Mouse (Mus musculus): Measurements from ENCODE around the gene Klhl29. TPM values are rescaled to one million over a fixed set of nuclear protein-coding genes. Genes with fewer than 3 reads are reported as not detected.

The Klhl29 gene
- total and polyA plus RNA-seq, 2 experiments from 2014 or later: 3.0 to 16.7 TPM

DNA sequence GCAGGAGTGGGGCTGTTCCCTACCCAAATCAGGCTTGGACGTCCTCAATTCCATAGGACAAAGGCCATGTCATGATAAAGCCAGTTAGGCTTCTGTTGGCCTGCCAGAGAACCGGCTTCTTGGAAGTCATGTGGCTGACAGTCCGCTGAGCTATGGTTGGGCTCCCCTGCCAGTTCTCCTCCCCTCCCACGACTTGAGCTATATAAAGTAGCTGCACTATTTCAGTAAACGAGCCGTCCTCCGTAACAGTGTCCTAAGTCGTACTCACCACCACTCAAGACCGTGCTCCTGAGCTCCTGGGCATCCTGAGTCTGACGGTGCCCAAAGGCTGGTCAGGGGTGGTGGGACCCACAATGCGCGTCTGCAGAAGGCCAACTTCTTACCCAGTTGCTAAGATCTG, 302.3 kb downstream of the Klhl29 start:
- WGBS: 88% methylated on average over 12 of the region's 12 CpGs
- ATAC-seq: no peak
- TF ChIP-seq CTCF (IDR thresholded peaks at IDR 0.05; ENCODE audit: low read depth): no peak

GRCm38 (mm10) chr12:5070131-5070530, 305.4 kb downstream of the Klhl29 start:
- no peak for DNase-seq (ENCODE audit: low spot score)
- Histone ChIP-seq H3K27ac (no peak overlapping the region), H3K36me3 (ENCODE audit: insufficient read depth, low read length) (no peaks in the 10 kb centered on the region), H3K27me3 (ENCODE audit: insufficient read depth, low read length) (no peaks in the 10 kb centered on the region), H3K4me2 (ENCODE audit: low read depth, low read length) (no peak overlapping the region), H3K4me3 (ENCODE audit: low read length) (no peak overlapping the region), H3K9ac (replicated peaks; ENCODE audit: low read length) (no peak overlapping the region), H3K4me1 (ENCODE audit: insufficient read depth, low read length) (no peaks in the 10 kb centered on the region), H3K9me3 (ENCODE audit: low read length) (no peaks in the 10 kb centered on the region)
- TF ChIP-seq CTCF (IDR thresholded peaks at IDR 0.05; ENCODE audit: low read depth): no peak
- WGBS: 82% methylated on average over 3 of the region's 3 CpGs
- ATAC-seq: no peak

More for the DNA sequence above, 302.3 kb downstream of the Klhl29 start:
- no peak overlapping the region for H3K9ac ChIP-seq (replicated peaks; ENCODE audit: low read length)
- no peak overlapping the region for H3K4me3 ChIP-seq (ENCODE audit: low read length)
- no peak overlapping the region for H3K4me2 ChIP-seq (ENCODE audit: low read depth, low read length)
- no peaks in the 10 kb centered on the region for H3K9me3 ChIP-seq (ENCODE audit: low read length)
- DNase-seq (ENCODE audit: low spot score): no peak
- H3K27ac ChIP-seq: no peak overlapping the region
- no peaks in the 10 kb centered on the region for H3K4me1 ChIP-seq (ENCODE audit: insufficient read depth, low read length)
- no peaks in the 10 kb centered on the region for H3K27me3 ChIP-seq (ENCODE audit: insufficient read depth, low read length)
- H3K36me3 ChIP-seq (ENCODE audit: insufficient read depth, low read length): no peaks in the 10 kb centered on the region

DNA sequence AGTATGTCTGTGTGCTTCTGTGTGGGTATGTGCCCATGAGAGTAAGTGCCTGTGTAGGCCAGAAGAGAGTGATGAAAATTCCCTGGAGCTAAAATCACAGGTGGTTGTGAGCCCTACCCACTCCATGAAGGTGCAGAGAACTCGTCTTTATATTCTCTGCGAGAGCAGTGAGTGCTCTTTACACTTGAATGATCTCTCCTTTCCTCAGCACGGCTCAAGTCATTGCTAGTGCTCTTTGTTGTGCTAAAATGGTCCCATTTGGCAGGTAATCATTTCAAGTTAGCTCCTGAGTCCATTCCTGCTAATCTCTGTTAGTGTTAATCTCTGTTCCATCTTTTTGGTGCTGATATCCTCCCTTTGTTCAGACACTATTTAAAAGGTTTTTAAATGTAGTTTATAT, 307.9 kb downstream of the Klhl29 start:
- WGBS: 37% methylated on average over 3 of the region's 3 CpGs
- Histone ChIP-seq H3K4me2 (ENCODE audit: low read depth, low read length) (no peak overlapping the region), H3K9ac (replicated peaks; ENCODE audit: low read length) (no peak overlapping the region), H3K4me3 (ENCODE audit: low read length) (no peak overlapping the region), H3K27me3 (ENCODE audit: insufficient read depth, low read length) (no peaks in the 10 kb centered on the region), H3K36me3 (ENCODE audit: insufficient read depth, low read length) (no peaks in the 10 kb centered on the region), H3K27ac (no peak overlapping the region), H3K9me3 (ENCODE audit: low read length) (no peaks in the 10 kb centered on the region), H3K4me1 (ENCODE audit: insufficient read depth, low read length) (no peaks in the 10 kb centered on the region)
- ATAC-seq (no peak), DNase-seq (ENCODE audit: low spot score) (no peak)
- no peak for TF ChIP-seq CTCF (IDR thresholded peaks at IDR 0.05; ENCODE audit: low read depth)

GRCm38 (mm10) chr12:5048104-5048503, 327.4 kb downstream of the Klhl29 start:
- H3K36me3 ChIP-seq (ENCODE audit: insufficient read depth, low read length): peaks cover 4% of the 10 kb centered on the region; the same call in 1 of the 2 replicates
- ATAC-seq (no peak), DNase-seq (ENCODE audit: low spot score) (no peak)
- no peak overlapping the region for H3K4me3 ChIP-seq (ENCODE audit: low read length)
- WGBS: 91% methylated on average over 4 of the region's 4 CpGs
- H3K9me3 ChIP-seq (ENCODE audit: low read length): peaks cover 12% of the 10 kb centered on the region
- TF ChIP-seq CTCF (IDR thresholded peaks at IDR 0.05; ENCODE audit: low read depth): no peak
- no peaks in the 10 kb centered on the region for H3K4me1 ChIP-seq (ENCODE audit: insufficient read depth, low read length)
- no peaks in the 10 kb centered on the region for H3K27me3 ChIP-seq (ENCODE audit: insufficient read depth, low read length)
- H3K27ac ChIP-seq: no peak overlapping the region
- no peak overlapping the region for H3K4me2 ChIP-seq (ENCODE audit: low read depth, low read length)
- no peak overlapping the region for H3K9ac ChIP-seq (replicated peaks; ENCODE audit: low read length)

- Histone ChIP-seq H3K27ac (no peak overlapping the region), H3K4me2 (ENCODE audit: low read depth, low read length) (no peak overlapping the region), H3K36me3 (ENCODE audit: insufficient read depth, low read length) (peaks cover 7% of the 10 kb centered on the region; the same call in 1 of the 2 replicates), H3K4me3 (ENCODE audit: low read length) (no peak overlapping the region), H3K9me3 (ENCODE audit: low read length) (no peaks in the 10 kb centered on the region), H3K9ac (replicated peaks; ENCODE audit: low read length) (no peak overlapping the region), H3K4me1 (ENCODE audit: insufficient read depth, low read length) (no peaks in the 10 kb centered on the region), H3K27me3 (ENCODE audit: insufficient read depth, low read length) (no peaks in the 10 kb centered on the region)
- no peak for TF ChIP-seq CTCF (IDR thresholded peaks at IDR 0.05; ENCODE audit: low read depth)
- WGBS: 87% methylated on average over 15 of the region's 15 CpGs
- no peak for DNase-seq (ENCODE audit: low spot score)
- no peak for ATAC-seq
Measured at GRCm38 (mm10) chr12:5044141-5044540, 331.3 kb downstream of the Klhl29 start.

GRCm38 (mm10) chr12:5038008-5038407, 337.5 kb downstream of the Klhl29 start:
- no peak for ATAC-seq
- H3K9me3 ChIP-seq (ENCODE audit: low read length): no peaks in the 10 kb centered on the region
- no peak overlapping the region for H3K27ac ChIP-seq
- WGBS: 95% methylated on average over 2 of the region's 2 CpGs
- no peaks in the 10 kb centered on the region for H3K27me3 ChIP-seq (ENCODE audit: insufficient read depth, low read length)
- DNase-seq (ENCODE audit: low spot score): no peak
- no peak overlapping the region for H3K4me3 ChIP-seq (ENCODE audit: low read length)
- H3K4me2 ChIP-seq (ENCODE audit: low read depth, low read length): no peak overlapping the region
- peaks cover 8% of the 10 kb centered on the region for H3K36me3 ChIP-seq (ENCODE audit: insufficient read depth, low read length)
- no peak for TF ChIP-seq CTCF (IDR thresholded peaks at IDR 0.05; ENCODE audit: low read depth)
- H3K4me1 ChIP-seq (ENCODE audit: insufficient read depth, low read length): no peaks in the 10 kb centered on the region
- H3K9ac ChIP-seq (replicated peaks; ENCODE audit: low read length): no peak overlapping the region

DNA sequence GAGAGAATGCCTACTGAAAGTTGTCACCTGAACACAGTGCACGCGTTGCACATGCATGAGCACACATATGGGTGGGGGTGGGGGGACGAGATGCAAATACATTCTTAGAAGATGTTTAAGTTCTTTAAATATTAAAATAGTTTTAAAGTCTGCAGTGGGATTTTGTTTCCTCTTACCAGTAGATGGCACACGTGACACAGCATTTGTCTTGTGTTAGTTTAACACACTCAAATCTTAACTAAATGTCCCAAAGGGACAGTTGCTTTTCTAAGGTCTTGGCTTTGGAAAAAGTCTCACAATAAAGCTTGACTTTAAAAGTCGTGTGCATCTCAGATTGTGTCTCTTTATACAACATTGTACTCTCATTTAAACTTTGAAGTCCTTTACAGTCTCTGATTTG, 346.4 kb downstream of the Klhl29 start:
- 81% methylated on average over 5 of the region's 5 CpGs for WGBS
- H3K27ac ChIP-seq: no peak overlapping the region
- H3K36me3 ChIP-seq (ENCODE audit: insufficient read depth, low read length): peaks cover 13% of the 10 kb centered on the region
- no peaks in the 10 kb centered on the region for H3K4me1 ChIP-seq (ENCODE audit: insufficient read depth, low read length)
- ATAC-seq (no peak), DNase-seq (ENCODE audit: low spot score) (peak; percentile 57)
- H3K27me3 ChIP-seq (ENCODE audit: insufficient read depth, low read length): no peaks in the 10 kb centered on the region
- H3K9me3 ChIP-seq (ENCODE audit: low read length): no peaks in the 10 kb centered on the region
- H3K4me3 ChIP-seq (ENCODE audit: low read length): no peak overlapping the region
- no peak overlapping the region for H3K9ac ChIP-seq (replicated peaks; ENCODE audit: low read length)
- no peak overlapping the region for H3K4me2 ChIP-seq (ENCODE audit: low read depth, low read length)
- peak; percentile 53 for TF ChIP-seq CTCF (IDR thresholded peaks at IDR 0.05; ENCODE audit: low read depth)

Measured in hindbrain, postnatal 0 days (tissue).